Mouse (Mus musculus): Measurements from ENCODE around the gene Zfp385a.

Zfp385a gene

DNA sequence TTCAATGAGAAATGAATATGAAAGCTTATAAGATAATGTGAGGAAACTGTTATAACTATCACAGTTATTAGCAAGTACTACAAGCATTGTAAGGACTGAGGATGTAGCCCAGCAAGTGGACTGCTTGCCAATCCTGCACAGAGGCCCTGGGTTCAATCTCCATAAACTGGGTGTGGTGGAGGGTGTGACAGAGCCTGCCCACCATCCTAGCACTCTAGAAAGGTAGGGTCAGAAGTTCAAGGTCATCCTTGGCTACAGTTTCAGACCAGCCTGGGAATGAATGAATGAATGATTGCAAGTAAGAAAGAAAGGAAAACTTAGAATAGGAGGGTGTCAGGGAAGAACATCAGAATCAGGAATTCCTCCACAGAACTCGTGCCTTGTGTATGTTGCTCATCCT, 23.9 kb upstream of the Zfp385a start:
- DNase-seq (ENCODE audit: low read depth) = no peak

- no peak for DNase-seq (ENCODE audit: low read depth)
These were observed 23.1 kb upstream of the Zfp385a start for GRCm38 (mm10) chr15:103362950-103363349.

DNA sequence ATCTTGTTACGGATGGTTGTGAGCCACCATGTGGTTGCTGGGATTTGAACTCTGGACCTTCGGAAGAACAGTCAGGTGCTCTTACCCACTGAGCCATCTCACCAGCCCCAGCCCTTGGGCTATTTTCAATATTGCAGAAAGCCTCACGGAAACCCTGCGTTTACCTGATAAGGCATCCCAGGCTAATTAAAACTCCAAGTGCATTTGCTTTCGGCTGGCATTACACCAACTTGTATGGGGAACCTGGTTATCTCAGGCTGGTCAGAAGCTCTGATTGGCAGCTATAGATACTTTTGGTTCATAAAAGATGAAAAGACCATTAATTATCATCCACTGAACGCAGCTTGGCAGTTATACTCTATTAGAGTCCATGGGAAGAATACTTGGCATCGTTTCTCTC, 22.4 kb upstream of the Zfp385a start:
- DNase-seq (ENCODE audit: low read depth) = peak; percentile 34

DNA sequence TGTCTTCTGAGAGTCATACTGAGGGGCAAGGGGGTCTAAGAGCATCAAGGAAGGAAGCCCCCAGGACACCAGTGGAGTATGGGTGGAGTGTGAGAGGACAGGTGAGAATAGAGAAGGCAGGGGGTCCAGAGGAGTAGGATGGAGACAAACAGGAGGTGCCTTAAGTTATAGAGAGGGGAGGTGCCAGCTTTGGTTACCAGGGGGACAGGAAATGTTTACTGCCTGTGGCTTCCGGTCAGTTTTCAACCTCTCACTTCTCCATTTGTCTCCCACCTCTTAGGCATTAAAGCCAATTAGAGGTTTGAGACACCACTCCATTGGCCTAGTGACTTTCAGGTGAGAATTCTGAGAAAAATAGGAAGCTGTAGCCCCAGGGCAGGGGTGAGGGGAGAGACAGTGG, 21.4 kb upstream of the Zfp385a start:
- DNase-seq (ENCODE audit: low read depth) = peak; percentile 83

DNA sequence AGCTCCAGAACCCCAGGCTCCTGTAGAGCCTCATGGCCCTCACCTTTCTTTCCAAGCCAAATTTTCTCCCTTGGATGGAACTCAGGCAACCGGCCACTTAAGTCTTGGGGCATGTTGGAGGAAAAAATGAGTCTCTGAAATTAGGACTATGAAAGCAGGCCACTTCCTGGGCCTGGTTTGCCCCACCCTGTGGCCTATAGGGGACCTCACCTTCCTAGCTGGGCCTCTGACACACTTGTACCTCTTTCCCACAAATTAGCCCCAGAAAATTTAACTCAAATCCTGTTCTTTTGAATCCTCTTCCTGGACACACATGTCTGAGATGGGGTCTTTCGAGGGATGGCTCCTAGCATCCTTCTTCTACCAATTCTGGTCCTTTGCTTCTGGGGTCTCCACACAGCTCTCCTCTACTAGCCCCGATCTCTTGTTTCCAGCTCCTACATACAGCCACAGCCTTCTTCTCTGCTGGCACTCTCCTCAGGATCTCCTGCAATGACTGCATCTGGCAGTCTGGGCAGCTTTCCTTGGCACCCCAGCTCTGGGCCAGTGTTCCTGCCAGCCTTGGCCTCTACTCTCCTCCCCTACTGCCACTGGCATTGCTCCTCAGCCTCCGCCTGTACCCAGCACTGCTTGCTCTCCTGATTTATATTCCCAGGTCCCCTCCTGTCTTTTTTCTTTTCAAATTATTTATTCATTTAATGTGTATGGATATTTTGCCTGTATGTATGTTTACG, 20.1 kb upstream of the Zfp385a start:
- DNase-seq (ENCODE audit: low read depth) = peak; percentile 26

GRCm38 (mm10) chr15:103359122-103359510, 19.2 kb upstream of the Zfp385a start:
- no peak for DNase-seq (ENCODE audit: low read depth)

DNA sequence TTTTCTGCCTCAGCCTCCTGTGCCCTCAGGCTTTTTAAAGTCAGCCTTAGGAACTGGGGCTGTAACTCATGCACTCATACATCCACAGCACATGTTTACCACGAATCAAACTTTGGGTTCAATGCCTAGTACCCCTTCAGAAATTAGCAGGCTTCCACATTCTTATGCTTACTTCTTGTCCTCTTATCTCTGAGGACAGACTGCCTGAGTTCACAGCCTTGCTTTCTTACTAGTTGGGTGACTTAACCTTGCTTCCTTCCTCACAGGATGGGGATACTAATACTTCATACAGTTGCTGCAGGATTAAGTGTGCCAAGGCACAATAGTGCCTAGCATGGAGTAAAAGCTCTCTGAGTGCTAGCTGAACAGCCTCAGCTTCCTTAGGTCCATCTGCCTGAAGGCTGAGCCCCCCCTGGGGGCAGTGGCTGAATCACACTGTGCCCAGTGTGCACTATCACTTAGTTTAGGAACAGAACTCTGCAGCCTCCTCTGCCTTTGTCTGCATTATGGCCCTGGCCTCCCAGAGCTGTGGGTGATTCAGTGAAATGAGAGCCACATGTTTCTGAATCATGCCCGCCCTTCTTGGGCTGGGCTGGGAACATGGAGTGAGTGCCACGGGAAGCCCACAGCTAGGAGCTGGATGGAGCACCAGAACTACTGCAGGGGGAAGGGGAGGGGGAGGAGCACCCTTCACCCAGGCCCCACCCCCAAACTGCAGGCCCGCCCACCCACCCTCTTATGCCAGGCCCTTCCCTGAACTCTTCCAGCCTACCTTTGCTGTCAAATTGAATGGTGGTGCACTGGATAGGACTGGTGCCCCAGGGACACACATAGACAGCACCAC, 18.6 kb upstream of the Zfp385a start:
- peak; percentile 93 for DNase-seq (ENCODE audit: low read depth)

GRCm38 (mm10) chr15:103357817-103358216, 17.9 kb upstream of the Zfp385a start:
- no peak for DNase-seq (ENCODE audit: low read depth)

- no peak for DNase-seq (ENCODE audit: low read depth)
These were observed 16.2 kb upstream of the Zfp385a start for GRCm38 (mm10) chr15:103356130-103356529.

DNA sequence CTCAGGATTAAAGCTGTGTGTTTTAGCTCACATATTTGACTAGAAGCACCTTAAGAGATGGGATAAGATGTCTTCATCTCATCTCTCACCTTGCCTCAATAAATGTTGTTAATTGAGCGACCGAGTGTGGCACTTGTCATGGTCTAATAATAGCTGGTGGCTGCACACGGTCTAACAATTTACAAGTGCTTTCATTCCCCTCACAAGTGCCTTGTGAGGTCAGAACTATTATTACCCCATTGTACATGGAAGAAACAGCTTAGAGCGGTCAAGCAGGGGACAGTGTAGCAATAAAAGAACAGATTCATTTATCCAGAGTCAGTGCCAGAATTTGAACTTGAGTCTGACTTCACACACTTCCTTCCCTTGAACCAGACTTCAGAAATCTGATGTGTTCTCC, 15.5 kb upstream of the Zfp385a start:
- DNase-seq (ENCODE audit: low read depth) = no peak

GRCm38 (mm10) chr15:103354690-103355089, 14.8 kb upstream of the Zfp385a start:
- DNase-seq (ENCODE audit: low read depth) = no peak

DNA sequence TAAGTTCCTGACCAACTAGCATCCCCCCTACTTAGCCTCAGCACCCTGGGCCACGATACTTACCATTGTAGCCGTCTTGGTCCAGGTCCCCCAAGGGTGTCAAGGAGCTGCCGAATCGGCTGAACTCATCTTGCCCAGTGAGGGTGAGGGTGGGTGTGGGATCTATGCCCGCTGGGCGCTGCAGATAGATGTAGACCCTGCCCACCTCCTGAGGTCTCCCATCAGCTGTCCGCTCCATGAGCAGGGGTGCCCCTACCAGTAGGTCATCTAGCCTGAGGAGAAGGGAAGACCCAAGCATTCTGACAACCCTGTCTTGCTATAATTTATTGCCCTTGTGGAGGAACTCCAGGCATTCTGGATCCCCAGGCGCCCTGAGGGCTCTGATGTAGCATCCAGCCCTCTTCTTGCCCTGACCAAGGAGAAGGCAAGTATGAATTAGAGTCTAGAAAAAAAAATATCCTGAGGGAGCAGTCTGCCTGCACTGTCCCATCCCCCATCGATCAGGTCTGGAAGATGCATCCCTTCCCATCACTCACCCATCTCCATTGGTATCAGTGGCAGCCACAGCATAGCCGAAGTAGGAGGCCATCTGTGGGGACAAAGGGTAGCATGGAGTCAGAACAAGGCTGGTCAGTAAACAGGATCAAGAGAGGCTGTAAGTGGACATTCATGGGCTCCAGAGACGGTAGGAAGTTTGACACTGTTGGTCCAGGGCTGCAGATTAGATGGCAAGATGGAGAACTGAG, 13.8 kb upstream of the Zfp385a start:
- no peak for DNase-seq (ENCODE audit: low read depth)

GRCm38 (mm10) chr15:103352856-103353255, 13.0 kb upstream of the Zfp385a start:
- DNase-seq (ENCODE audit: low read depth) = peak; percentile 69

DNA sequence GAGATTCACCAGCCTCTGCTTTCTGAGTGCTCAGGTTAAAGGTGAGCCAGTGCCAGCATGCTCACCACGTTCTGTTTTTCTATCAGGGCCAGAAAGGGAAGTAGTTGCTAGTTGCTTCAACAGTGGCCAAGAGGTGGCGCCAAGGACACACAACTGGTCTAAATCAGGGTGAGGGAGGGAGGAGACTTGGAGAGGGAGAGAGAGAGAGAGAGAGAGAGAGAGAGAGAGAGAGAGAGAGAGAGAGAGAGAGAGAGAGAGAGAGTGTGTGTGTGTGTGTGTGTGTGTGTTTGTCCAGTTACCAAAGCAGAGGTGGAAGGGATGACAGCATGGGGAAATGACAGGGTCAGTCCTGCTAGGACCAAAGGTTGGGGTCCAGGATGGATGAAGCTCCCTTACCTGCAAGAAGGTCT, 7.4 kb upstream of the Zfp385a start:
- peak; percentile 91 for DNase-seq (ENCODE audit: low read depth)

- no peak for DNase-seq (ENCODE audit: low read depth)
These were observed 5.9 kb upstream of the Zfp385a start for GRCm38 (mm10) chr15:103345789-103346188.

DNA sequence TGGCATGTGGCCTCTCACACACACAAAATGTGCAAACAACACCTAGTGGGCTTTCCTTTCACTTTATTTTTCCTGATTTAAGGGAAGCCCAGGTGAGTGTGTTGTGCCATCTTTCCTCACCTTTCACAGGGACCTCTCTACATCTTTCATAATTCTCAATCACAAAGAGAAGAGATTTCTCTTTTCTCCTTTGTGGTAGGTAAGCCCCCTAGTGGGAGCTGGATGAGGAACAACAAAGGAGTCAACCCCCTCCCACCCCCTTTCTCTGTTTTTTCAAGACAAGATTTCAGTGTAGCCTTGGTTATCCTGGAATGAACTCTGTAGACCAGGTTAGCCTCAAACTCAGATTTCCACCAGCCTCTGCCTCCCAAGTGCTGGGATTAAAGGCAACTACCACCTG, 3.7 kb upstream of the Zfp385a start:
- DNase-seq (ENCODE audit: low read depth) = no peak

DNA sequence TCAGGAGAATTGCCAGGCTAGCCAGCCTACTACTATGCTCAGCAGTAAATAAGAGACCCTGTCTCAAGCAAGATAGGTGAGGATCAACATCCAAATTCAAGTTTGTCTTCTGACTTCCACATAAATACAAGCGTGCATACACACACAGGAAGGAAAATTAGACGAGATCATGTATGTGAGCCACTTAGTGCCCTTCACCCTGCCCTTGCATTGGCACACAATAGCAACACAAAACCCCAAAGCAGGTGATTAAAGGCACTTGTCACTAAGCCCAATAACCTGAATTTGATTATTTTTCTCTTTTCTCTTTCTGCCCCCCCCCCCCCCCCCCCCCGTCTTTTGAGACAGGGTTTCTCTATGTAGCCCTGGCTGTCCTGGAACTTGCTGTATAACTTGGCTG, 3.1 kb upstream of the Zfp385a start:
- DNase-seq (ENCODE audit: low read depth) = no peak

DNA sequence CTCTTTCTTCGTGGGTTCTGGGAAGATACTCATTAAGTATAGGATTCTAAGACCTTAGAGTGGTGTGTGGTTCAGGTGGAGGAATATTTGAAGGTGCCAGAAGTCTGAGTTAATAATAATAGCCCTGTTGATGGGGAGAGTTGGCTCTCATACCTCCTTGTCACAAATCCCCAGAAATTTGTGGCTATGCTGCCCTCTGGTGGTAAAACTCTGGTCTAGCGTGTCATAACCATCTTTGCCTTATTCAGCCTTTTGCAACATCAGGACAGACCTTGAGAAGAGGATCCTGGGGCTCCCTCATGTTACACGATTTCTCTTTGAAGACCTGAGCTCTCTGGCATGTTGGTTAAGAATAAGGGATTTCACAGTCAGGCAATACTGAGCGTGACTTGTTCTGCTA, 2.5 kb upstream of the Zfp385a start:
- DNase-seq (ENCODE audit: low read depth) = peak; percentile 91

- DNase-seq (ENCODE audit: low read depth) = no peak
These were observed 1.7 kb upstream of the Zfp385a start for GRCm38 (mm10) chr15:103341547-103341946.

- no peak for DNase-seq (ENCODE audit: low read depth)
These were observed 893 bp upstream of the Zfp385a start for GRCm38 (mm10) chr15:103340786-103341185.

DNA sequence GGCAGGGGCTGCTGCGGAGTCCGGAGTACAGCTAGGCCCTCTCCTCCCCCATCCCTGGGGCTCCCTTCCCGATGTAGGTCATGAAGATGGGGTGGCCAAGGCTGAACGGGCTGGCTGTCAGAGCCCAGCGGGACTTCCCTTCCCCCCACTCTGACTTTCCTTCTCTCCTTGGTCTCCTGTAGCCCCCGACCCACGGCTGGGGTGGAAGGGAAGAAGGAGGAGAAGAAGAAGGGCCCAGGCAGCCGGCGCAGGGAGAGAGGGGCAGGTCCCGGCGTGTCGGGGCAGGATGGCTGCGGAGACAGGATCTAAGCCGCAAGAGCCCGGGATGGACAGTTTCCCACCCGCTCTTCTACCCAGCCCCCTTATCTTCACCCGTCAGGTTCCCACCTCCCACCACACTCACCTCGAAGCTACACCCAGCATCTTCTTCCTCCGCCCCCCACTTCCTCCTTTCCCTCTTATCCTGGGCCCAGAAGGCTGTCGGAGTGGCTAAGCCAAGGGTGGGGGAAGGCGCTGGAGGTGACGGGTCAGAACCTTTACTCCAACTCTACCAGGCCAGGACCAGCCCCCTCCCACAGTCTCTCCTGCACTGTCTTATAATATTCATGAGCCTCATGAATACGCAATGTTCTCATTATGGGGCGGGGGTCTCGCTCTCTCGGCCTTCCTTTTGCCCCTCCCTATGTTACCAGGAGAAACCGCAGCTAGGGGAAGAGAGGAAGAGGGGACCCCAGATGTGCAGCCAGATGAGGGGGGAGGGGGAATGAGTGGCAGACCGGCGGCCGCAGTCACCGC, 530 bp downstream of the Zfp385a start:
- peak; percentile 81 for DNase-seq (ENCODE audit: low read depth)

GRCm38 (mm10) chr15:103338829-103339165, 1.1 kb downstream of the Zfp385a start:
- no peak for DNase-seq (ENCODE audit: low read depth)

All from 416B (cell line).